Mouse (Mus musculus): ENCODE measurements around the gene Tmem253. TPM values are rescaled to one million over a fixed set of nuclear protein-coding genes. Genes with fewer than 3 reads are reported as not detected.
"Not testable (repeated sequence)": the region's sequence is repeated elsewhere in the genome, so short reads cannot be mapped to it uniquely, and the experiment has no call there.

Gene Tmem253
- polyA plus RNA-seq, 1 experiment = 1.9 TPM

DNA sequence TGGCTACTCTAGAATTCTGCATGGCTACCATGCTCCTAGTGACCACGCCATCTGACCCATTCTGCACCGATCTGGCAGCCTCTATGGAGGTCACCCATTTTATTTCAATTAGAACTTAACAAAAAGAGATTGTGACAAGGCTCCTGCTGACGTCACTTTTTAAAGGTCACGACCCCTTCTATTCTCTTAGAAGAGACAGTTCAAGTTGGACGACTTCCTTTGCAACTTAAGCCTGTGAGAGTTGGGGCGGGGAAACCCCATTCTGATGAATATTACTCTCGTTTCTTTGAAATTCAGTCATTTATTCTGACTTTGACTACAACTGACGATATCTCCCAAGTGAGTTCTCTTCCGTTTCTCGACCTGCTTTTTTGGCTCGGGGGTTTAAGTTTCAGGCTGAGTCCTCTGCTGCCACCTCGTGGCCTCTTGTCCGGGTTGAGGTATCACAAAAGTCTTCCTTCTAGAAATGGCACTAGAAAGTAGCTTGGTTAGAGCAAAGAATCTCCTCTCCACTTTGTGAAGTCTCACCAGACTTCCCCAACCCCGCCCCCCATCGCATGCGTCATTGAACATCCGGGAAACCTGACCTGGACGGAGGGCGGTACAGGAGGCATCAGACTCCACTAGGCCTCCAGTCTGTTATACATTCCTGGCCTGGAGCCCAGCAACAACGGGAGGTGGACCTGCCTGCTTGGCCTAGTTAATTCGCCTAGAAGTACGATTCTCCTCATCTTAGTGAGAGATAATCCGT is 7.4 kb downstream of the Tmem253 start:
- DNase-seq (ENCODE audit: low read depth) = peak; percentile 92
- TF ChIP-seq CTCF (IDR thresholded peaks at IDR 0.05; ENCODE audit: borderline replicate concordance, extremely low read depth, insufficient read depth, insufficient read length) (peak; percentile 80), POLR2A (IDR thresholded peaks at IDR 0.05; ENCODE audit: borderline replicate concordance, extremely low read depth, insufficient read depth, insufficient read length, poor library complexity, severe bottlenecking) (no peak)

GRCm38 (mm10) chr14:52024133-52024532 is 8.7 kb downstream of the Tmem253 start:
- TF ChIP-seq CTCF (IDR thresholded peaks at IDR 0.05; ENCODE audit: borderline replicate concordance, extremely low read depth, insufficient read depth, insufficient read length) = no peak
- DNase-seq (ENCODE audit: low read depth) = no peak

DNA sequence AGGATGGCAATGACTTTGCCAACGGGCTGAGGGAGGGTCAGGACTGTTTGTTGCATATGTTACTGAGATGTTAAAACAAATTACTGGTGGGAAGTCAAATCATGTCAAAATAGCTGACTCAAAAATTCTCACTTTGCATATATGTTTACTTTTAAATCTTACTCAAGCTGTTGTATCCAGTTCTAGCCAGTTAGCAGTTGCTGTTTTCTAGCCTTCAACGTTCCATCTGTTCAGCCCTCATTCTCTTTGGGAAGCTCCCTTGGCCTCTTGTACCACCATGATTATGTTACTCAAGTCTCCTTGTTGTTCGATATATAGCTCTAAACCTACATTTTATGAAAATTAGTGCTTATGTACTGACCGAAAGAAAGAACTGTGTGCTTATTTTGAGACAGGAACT is 10.9 kb downstream of the Tmem253 start:
- TF ChIP-seq CTCF (IDR thresholded peaks at IDR 0.05; ENCODE audit: borderline replicate concordance, extremely low read depth, insufficient read depth, insufficient read length) = no peak
- no peak for TF ChIP-seq POLR2A (IDR thresholded peaks at IDR 0.05; ENCODE audit: borderline replicate concordance, extremely low read depth, insufficient read depth, insufficient read length, poor library complexity, severe bottlenecking)

GRCm38 (mm10) chr14:52035926-52036325 is 20.5 kb downstream of the Tmem253 start:
- DNase-seq (ENCODE audit: low read depth) = no peak
- no peak for TF ChIP-seq CTCF (IDR thresholded peaks at IDR 0.05; ENCODE audit: borderline replicate concordance, extremely low read depth, insufficient read depth, insufficient read length)
- TF ChIP-seq POLR2A (IDR thresholded peaks at IDR 0.05; ENCODE audit: borderline replicate concordance, extremely low read depth, insufficient read depth, insufficient read length, poor library complexity, severe bottlenecking) = no peak

More for the DNA sequence above, 10.9 kb downstream of the Tmem253 start:
- DNase-seq (ENCODE audit: low read depth) = no peak

DNA sequence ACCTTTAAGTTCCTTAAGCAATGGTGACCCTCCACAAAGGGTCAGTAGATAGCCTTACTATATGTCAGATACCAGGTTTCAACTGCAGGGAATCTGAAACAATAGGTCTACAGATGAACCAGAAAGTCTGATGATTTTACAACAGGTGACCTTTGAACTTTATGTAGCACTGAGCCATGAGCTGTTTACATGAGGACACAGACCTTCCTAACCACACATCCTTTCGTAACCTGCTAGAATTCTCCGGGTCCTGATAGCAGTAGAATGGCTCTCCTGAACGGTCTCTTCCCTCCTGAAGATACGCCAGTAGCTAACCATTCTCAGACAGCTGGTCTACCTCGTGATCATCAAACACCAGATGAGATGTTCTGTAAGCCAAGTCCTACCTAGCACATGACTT is 23.9 kb downstream of the Tmem253 start:
- TF ChIP-seq POLR2A (IDR thresholded peaks at IDR 0.05; ENCODE audit: borderline replicate concordance, extremely low read depth, insufficient read depth, insufficient read length, poor library complexity, severe bottlenecking) (no peak), CTCF (IDR thresholded peaks at IDR 0.05; ENCODE audit: borderline replicate concordance, extremely low read depth, insufficient read depth, insufficient read length) (no peak)
- no peak for DNase-seq (ENCODE audit: low read depth)

DNA sequence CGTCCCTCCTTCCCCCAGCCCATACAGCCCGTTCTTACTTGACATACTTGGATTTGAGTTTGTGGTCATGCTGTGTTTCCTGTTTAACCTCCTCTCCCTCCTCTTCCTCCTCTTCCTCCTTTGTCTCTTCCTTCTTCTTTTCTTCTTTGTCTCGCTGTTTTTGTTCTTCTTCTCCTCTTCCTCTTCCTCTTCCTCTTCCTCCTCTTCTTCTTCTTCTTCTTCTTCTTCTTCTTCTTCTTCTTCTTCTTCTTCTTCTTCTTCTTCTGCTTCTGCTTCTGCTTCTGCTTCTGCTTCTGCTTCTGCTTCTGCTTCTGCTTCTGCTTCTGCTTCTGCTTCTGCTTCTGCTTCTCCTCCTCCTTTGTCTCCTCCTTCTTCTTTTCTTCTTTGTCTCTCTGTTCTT is 26.9 kb downstream of the Tmem253 start, which contains the start of gene Olfr221:
Olfr221 (minus strand) TSS at position 101 of the 400 bp plus-strand sequence.
- not testable (repeated sequence) for DNase-seq (ENCODE audit: low read depth)

GRCm38 (mm10) chr14:52043446-52043845 is 28.0 kb downstream of the Tmem253 start:
- TF ChIP-seq CTCF (IDR thresholded peaks at IDR 0.05; ENCODE audit: borderline replicate concordance, extremely low read depth, insufficient read depth, insufficient read length) (no peak), POLR2A (IDR thresholded peaks at IDR 0.05; ENCODE audit: borderline replicate concordance, extremely low read depth, insufficient read depth, insufficient read length, poor library complexity, severe bottlenecking) (no peak)
- DNase-seq (ENCODE audit: low read depth) = no peak

GRCm38 (mm10) chr14:52044901-52045678 is 29.6 kb downstream of the Tmem253 start:
- DNase-seq (ENCODE audit: low read depth) = peak; percentile 66
- TF ChIP-seq POLR2A (IDR thresholded peaks at IDR 0.05; ENCODE audit: borderline replicate concordance, extremely low read depth, insufficient read depth, insufficient read length, poor library complexity, severe bottlenecking) = no peak
- peak; percentile 50; the same call in 1 of the 2 replicates for TF ChIP-seq CTCF (IDR thresholded peaks at IDR 0.05; ENCODE audit: borderline replicate concordance, extremely low read depth, insufficient read depth, insufficient read length)

- DNase-seq (ENCODE audit: low read depth) = peak; percentile 60
- no peak for TF ChIP-seq POLR2A (IDR thresholded peaks at IDR 0.05; ENCODE audit: borderline replicate concordance, extremely low read depth, insufficient read depth, insufficient read length, poor library complexity, severe bottlenecking)
- TF ChIP-seq CTCF (IDR thresholded peaks at IDR 0.05; ENCODE audit: borderline replicate concordance, extremely low read depth, insufficient read depth, insufficient read length) = no peak
Observed at GRCm38 (mm10) chr14:52045966-52046565, 30.6 kb downstream of the Tmem253 start.

- not testable (repeated sequence) for DNase-seq (ENCODE audit: low read depth)
Observed at GRCm38 (mm10) chr14:52052720-52053119, 37.3 kb downstream of the Tmem253 start.

DNA sequence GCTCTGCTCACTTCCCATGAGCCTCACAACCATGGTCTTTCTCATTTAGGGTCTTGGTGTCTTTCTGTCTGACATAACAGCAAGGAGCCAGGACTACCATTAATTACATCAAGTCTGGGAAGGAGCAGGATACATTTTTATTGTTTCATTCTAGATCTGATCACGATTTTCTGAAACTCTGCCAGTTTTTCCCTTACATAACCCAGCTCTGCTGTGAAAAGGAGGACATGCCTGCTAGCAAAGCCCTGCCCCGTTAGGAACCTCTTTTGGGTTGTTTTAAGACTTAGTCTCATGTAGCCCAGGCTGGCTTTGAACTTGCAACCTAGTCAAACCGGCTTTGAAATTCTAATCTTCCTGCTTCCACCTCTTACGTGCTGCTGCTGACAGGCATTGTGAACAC is 44.5 kb downstream of the Tmem253 start:
- no peak for TF ChIP-seq CTCF (IDR thresholded peaks at IDR 0.05; ENCODE audit: borderline replicate concordance, extremely low read depth, insufficient read depth, insufficient read length)
- TF ChIP-seq POLR2A (IDR thresholded peaks at IDR 0.05; ENCODE audit: borderline replicate concordance, extremely low read depth, insufficient read depth, insufficient read length, poor library complexity, severe bottlenecking) = no peak
- DNase-seq (ENCODE audit: low read depth) = no peak

DNA sequence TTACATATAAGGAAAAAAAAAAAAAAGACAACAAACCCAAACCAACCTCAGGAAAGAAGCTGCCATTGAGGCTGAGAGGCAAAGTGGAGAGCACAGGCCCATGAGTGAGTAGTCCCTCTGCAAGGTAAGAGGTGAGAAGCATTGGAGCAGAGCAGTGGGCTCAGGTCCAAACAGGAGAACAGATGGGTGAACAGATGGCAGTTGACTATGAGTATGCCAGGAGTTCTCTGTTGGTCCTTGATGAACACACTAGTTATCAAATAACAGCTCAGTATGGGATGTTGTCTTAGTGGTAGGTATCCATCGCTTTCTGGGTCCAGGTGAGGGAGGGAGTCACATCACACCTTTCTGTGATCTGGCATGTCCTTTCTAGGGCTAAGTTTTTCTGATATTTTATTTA is 45.3 kb downstream of the Tmem253 start:
- DNase-seq (ENCODE audit: low read depth) = peak; percentile 56

More for the DNA sequence above, 45.3 kb downstream of the Tmem253 start:
- TF ChIP-seq POLR2A (IDR thresholded peaks at IDR 0.05; ENCODE audit: borderline replicate concordance, extremely low read depth, insufficient read depth, insufficient read length, poor library complexity, severe bottlenecking) (no peak), CTCF (IDR thresholded peaks at IDR 0.05; ENCODE audit: borderline replicate concordance, extremely low read depth, insufficient read depth, insufficient read length) (no peak)

Data from brain, embryonic 14.5 days (tissue).